In genomic region chr7:84667946-84668345, GRCm38 (mm10) we compare ENCODE assay signal across 21 mouse cellular contexts. TPM values are rescaled to one million over a fixed set of nuclear protein-coding genes. Genes with fewer than 3 reads are reported as not detected.
DNase-seq lines count a peak whose midpoint lies in the region; ATAC-seq and TF ChIP-seq lines count a peak whose summit lies in the region.
"Had no signal": no experiment of that assay in that cellular context is flagged by ENCODE, and none has a peak within 500 bp of the region (broad histone marks: within the 10 kb centered on the region; RNA-seq: fewer than 3 reads in every experiment).

No protein-coding gene starts in this region.

- H3K4me3 ChIP-seq in midbrain, postnatal 0 days (ENCODE audit: low read depth, low read length): no peak overlapping the region
- H3K4me3 ChIP-seq in midbrain, embryonic 15.5 days: no peak overlapping the region
- H3K4me3 ChIP-seq in thymus, adult 2 months (ENCODE audit: control insufficient read depth, insufficient read depth, low read length): no peak overlapping the region
- H3K4me3 ChIP-seq: forebrain, embryonic 10.5 days; limb, embryonic 13.5 days; liver, embryonic 13.5 days; myocyte had no signal

- peak; percentile 72 for ATAC-seq in frontal cortex, adult (ENCODE audit: low TSS enrichment)
- ATAC-seq in midbrain, postnatal 0 days (ENCODE audit: low FRiP score): no peak
- no peak; the same call in 1 of the 2 replicates for ATAC-seq in midbrain, embryonic 15.5 days (replicated peaks)
- ATAC-seq: intestine, postnatal 0 days had no signal

- H3K4me2 ChIP-seq in midbrain, postnatal 0 days (ENCODE audit: low read depth, low read length, poor library complexity, severe bottlenecking): no peak overlapping the region
- H3K4me2 ChIP-seq in midbrain, embryonic 15.5 days: no peak overlapping the region
- H3K4me2 ChIP-seq: heart, embryonic 11.5 days; hindbrain, embryonic 14.5 days; limb, embryonic 13.5 days; liver, embryonic 13.5 days; lung, embryonic 14.5 days had no signal

- H3K36me3 ChIP-seq in midbrain, postnatal 0 days (ENCODE audit: insufficient read depth, low read length): no peaks in the 10 kb centered on the region
- no peaks in the 10 kb centered on the region for H3K36me3 ChIP-seq in midbrain, embryonic 15.5 days (replicated peaks)
- H3K36me3 ChIP-seq in thymus, adult 2 months (ENCODE audit: control insufficient read depth, insufficient read depth, low read length): no peaks in the 10 kb centered on the region
- H3K36me3 ChIP-seq: forebrain, embryonic 10.5 days; limb, embryonic 13.5 days; liver, embryonic 13.5 days had no signal

- no peak for TF ChIP-seq POLR2A in thymus, adult 2 months (IDR thresholded peaks at IDR 0.05; ENCODE audit: control insufficient read depth, extremely low read depth, insufficient read depth, low read length, poor library complexity)

- no peaks in the 10 kb centered on the region for H3K27me3 ChIP-seq in midbrain, postnatal 0 days (ENCODE audit: insufficient read depth, low read length)
- H3K27me3 ChIP-seq in midbrain, embryonic 15.5 days (replicated peaks): no peaks in the 10 kb centered on the region
- H3K27me3 ChIP-seq in thymus, adult 2 months (ENCODE audit: control insufficient read depth, insufficient read depth, low read length): no peaks in the 10 kb centered on the region
- H3K27me3 ChIP-seq: limb, embryonic 13.5 days; liver, embryonic 13.5 days had no signal

- H3K4me1 ChIP-seq in midbrain, postnatal 0 days (ENCODE audit: insufficient read depth, low read length): no peaks in the 10 kb centered on the region
- H3K4me1 ChIP-seq in midbrain, embryonic 15.5 days: peaks cover 4% of the 10 kb centered on the region; the same call in 1 of the 2 replicates
- H3K4me1 ChIP-seq in thymus, adult 2 months (replicated peaks; ENCODE audit: control insufficient read depth, insufficient read depth, low read length): no peaks in the 10 kb centered on the region; the same call in 1 of the 2 replicates

- 49% methylated on average over 5 of the region's 5 CpGs for WGBS in midbrain, postnatal 0 days
- 48% methylated on average over 5 of the region's 5 CpGs for WGBS in midbrain, embryonic 15.5 days
- WGBS in thymus, adult 2 months: 96% methylated on average over 5 of the region's 5 CpGs

- no peak overlapping the region for H3K9ac ChIP-seq in midbrain, postnatal 0 days (replicated peaks; ENCODE audit: low read length, poor library complexity, severe bottlenecking)
- no peak overlapping the region for H3K9ac ChIP-seq in midbrain, embryonic 15.5 days
- H3K9ac ChIP-seq: hindbrain, embryonic 14.5 days; limb, embryonic 13.5 days; liver, embryonic 13.5 days; lung, embryonic 14.5 days had no signal

- no peak overlapping the region for H3K27ac ChIP-seq in midbrain, postnatal 0 days (ENCODE audit: low read depth, low read length)
- no peak overlapping the region for H3K27ac ChIP-seq in midbrain, embryonic 15.5 days
- H3K27ac ChIP-seq in thymus, adult 2 months (ENCODE audit: control insufficient read depth, insufficient read depth, low read length): no peak overlapping the region
- H3K27ac ChIP-seq: forebrain, embryonic 10.5 days; hindbrain, embryonic 14.5 days; limb, embryonic 13.5 days; liver, embryonic 13.5 days had no signal

- no peak for TF ChIP-seq CTCF in midbrain, postnatal 0 days (IDR thresholded peaks at IDR 0.05)
- TF ChIP-seq CTCF in thymus, adult 2 months (IDR thresholded peaks at IDR 0.05; ENCODE audit: borderline replicate concordance, control insufficient read depth, extremely low read depth, insufficient read depth, low read length, poor library complexity): no peak

- no peaks in the 10 kb centered on the region for H3K9me3 ChIP-seq in midbrain, postnatal 0 days (ENCODE audit: low read length)
- H3K9me3 ChIP-seq in midbrain, embryonic 15.5 days: no peaks in the 10 kb centered on the region
- H3K9me3 ChIP-seq: forebrain, embryonic 10.5 days; limb, embryonic 13.5 days; liver, embryonic 13.5 days had no signal

- no peak for DNase-seq in frontal cortex, postnatal 25 days (ENCODE audit: low spot score in 2 of 2)
- peak; percentile 28 for DNase-seq in midbrain, postnatal 0 days (ENCODE audit: low spot score)
- DNase-seq in cerebellum, adult 9-10 months: peak; percentile 70
- no peak for DNase-seq in thymus, adult 2 months
- no peak for DNase-seq in kidney, adult 9 months
- DNase-seq: B cell, adult 2 months; heart, postnatal 10 days; liver, embryonic 13.5 days; lung, embryonic 14.5 days; lung, postnatal 4 days; right cerebral cortex, postnatal 14 days; spleen, adult 18-20 months; thymus, postnatal 4 days had no signal

RNA-seq across cellular contexts. Expression of gene Zfand6, which starts 21.8 kb away (rescaled TPM):
- total RNA-seq in midbrain, postnatal 0 days (2014; rRNA removed): 73.8 and 82.5 TPM in 2 replicates
- 112 and 114 TPM in 2 replicates for polyA plus RNA-seq in midbrain, postnatal 0 days (2015; fragmentation: Nextera tagmentation; extraction: Ambion mirVana)
- polyA plus RNA-seq in midbrain, embryonic 15.5 days (2015; fragmentation: Nextera tagmentation; extraction: Ambion mirVana): 171 and 178 TPM in 2 replicates
- 74.5 and 96.2 TPM in 2 replicates for polyA plus RNA-seq in thymus, adult 2 months (2012; rRNA removed)

Comparison
In these comparisons a context has a peak if more than half of its experiments do, and no peak if none do; other contexts are left out.
1. DNase-seq: peak in midbrain, postnatal 0 days (single experiment) and cerebellum, adult 9-10 months (single experiment); none in frontal cortex, postnatal 25 days (0 of 2), thymus, adult 2 months (single experiment) and kidney, adult 9 months (single experiment).